Mouse (Mus musculus): Measurements from ENCODE around the gene Ctbp2. TPM values are rescaled to one million over a fixed set of nuclear protein-coding genes. Genes with fewer than 3 reads are reported as not detected.

Gene Ctbp2
- polyA plus RNA-seq, 1 experiment from 2014 or later = 50.5 TPM

DNA sequence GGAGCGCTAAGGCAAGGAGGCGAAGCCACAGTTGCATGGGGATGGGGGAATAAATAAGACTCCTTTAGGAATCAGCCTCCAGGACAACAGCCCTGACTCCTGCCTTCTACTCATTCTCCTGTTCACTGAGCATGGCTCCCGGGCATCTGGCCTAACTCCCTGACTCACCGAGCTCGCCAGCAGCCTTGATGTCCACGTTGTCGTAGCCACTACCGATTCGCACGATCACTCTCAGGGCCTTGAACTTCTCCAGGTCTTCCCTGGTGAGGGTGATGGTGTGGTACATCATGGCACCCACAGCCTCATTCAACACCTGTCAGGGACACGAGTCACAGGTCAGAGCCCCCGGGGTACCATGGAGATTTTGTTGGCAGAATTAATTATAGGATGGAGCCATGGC lies 125.5 kb downstream of the Ctbp2 start:
- no peak overlapping the region for H3K27ac ChIP-seq (replicated peaks)
- WGBS = 93% methylated on average over 12 of the region's 12 CpGs

GRCm38 (mm10) chr7:132996391-132996790 lies 127.8 kb downstream of the Ctbp2 start:
- Histone ChIP-seq H3K4me1 (peaks cover 13% of the 10 kb centered on the region), H3K9me3 (replicated peaks) (no peaks in the 10 kb centered on the region), H3K9ac (replicated peaks) (no peak overlapping the region), H3K4me3 (replicated peaks) (no peak overlapping the region), H3K27ac (replicated peaks) (no peak overlapping the region), H3K4me2 (no peak overlapping the region), H3K27me3 (replicated peaks) (no peaks in the 10 kb centered on the region), H3K36me3 (peaks cover 38% of the 10 kb centered on the region)
- ATAC-seq (ENCODE audit: low FRiP score) = no peak
- WGBS = 93% methylated on average over 5 of the region's 5 CpGs

More for the DNA sequence above, 125.5 kb downstream of the Ctbp2 start:
- ATAC-seq (ENCODE audit: low FRiP score) = no peak
- Histone ChIP-seq H3K36me3 (peaks cover 30% of the 10 kb centered on the region), H3K4me2 (no peak overlapping the region), H3K4me1 (peaks cover 18% of the 10 kb centered on the region), H3K9ac (replicated peaks) (no peak overlapping the region), H3K4me3 (replicated peaks) (no peak overlapping the region), H3K9me3 (replicated peaks) (no peaks in the 10 kb centered on the region), H3K27me3 (replicated peaks) (no peaks in the 10 kb centered on the region)

DNA sequence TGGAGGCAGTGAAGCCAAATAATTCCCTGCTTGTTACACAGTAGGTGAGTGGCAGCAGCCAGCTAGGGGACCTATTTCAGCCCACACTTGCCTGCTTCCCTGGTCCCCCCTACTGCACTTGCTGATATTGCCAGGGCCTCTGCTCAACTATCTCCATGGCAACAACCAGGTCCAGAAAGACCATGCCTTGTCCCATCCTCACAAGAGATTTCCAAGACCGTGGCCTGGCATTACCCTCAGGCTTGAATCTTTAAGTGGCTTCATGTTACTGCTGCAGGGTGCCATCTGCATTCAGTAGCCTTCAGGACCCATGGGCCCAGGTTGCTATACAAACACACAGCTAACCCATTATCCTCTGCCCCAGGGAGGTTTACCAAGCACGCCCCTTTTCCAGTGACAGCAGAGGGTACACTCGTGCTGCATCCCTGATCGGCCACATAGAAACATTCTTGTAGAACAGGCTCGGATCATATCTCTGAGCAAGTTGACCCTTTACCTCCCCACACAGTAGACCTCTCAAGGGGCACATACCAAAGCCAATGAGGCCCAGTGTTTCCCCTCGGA lies 129.4 kb downstream of the Ctbp2 start:
- WGBS = 49% methylated on average over 6 of the region's 6 CpGs
- peaks cover 52% of the 10 kb centered on the region for H3K36me3 ChIP-seq
- no peak overlapping the region for H3K4me3 ChIP-seq (replicated peaks)
- ATAC-seq (ENCODE audit: low FRiP score) = no peak
- H3K27me3 ChIP-seq (replicated peaks) = no peaks in the 10 kb centered on the region
- H3K27ac ChIP-seq (replicated peaks) = no peak overlapping the region
- no peak overlapping the region for H3K9ac ChIP-seq (replicated peaks)
- peaks cover 13% of the 10 kb centered on the region for H3K4me1 ChIP-seq
- H3K4me2 ChIP-seq = no peak overlapping the region
- H3K9me3 ChIP-seq (replicated peaks) = no peaks in the 10 kb centered on the region

DNA sequence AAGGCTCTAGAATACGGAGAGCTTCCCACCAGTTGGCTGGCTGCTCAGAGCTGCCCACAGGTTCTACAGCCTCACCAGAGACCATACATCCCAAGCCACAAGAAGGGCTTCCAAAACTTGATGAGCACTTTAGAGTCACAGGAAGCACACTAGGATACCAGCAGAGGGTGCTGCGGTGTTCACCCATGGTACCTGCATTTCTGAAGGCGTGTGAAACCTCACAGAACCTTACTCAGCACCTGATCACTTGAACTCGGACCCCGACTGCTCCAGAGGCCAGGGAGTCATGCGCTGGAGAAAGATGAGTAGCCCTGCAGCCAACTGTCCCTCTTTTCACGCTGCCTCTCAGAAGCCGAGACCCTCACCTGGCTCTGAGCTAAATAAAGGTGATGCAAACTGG lies 130.0 kb downstream of the Ctbp2 start:
- no peak for ATAC-seq (ENCODE audit: low FRiP score)
- no peak overlapping the region for H3K9ac ChIP-seq (replicated peaks)
- no peaks in the 10 kb centered on the region for H3K27me3 ChIP-seq (replicated peaks)
- H3K4me2 ChIP-seq = no peak overlapping the region
- WGBS = 89% methylated on average over 8 of the region's 8 CpGs
- H3K9me3 ChIP-seq (replicated peaks) = no peaks in the 10 kb centered on the region
- no peak overlapping the region for H3K27ac ChIP-seq (replicated peaks)
- no peak overlapping the region for H3K4me3 ChIP-seq (replicated peaks)
- H3K36me3 ChIP-seq = peaks cover 57% of the 10 kb centered on the region
- peaks cover 13% of the 10 kb centered on the region for H3K4me1 ChIP-seq

GRCm38 (mm10) chr7:132992967-132993615 lies 131.1 kb downstream of the Ctbp2 start:
- H3K36me3 ChIP-seq = peaks cover 59% of the 10 kb centered on the region
- no peaks in the 10 kb centered on the region for H3K27me3 ChIP-seq (replicated peaks)
- H3K4me2 ChIP-seq = no peak overlapping the region
- no peaks in the 10 kb centered on the region for H3K9me3 ChIP-seq (replicated peaks)
- ATAC-seq (ENCODE audit: low FRiP score) = no peak
- H3K27ac ChIP-seq (replicated peaks) = no peak overlapping the region
- 92% methylated on average over 9 of the region's 9 CpGs for WGBS
- no peak overlapping the region for H3K9ac ChIP-seq (replicated peaks)
- H3K4me1 ChIP-seq = peaks cover 13% of the 10 kb centered on the region
- no peak overlapping the region for H3K4me3 ChIP-seq (replicated peaks)

DNA sequence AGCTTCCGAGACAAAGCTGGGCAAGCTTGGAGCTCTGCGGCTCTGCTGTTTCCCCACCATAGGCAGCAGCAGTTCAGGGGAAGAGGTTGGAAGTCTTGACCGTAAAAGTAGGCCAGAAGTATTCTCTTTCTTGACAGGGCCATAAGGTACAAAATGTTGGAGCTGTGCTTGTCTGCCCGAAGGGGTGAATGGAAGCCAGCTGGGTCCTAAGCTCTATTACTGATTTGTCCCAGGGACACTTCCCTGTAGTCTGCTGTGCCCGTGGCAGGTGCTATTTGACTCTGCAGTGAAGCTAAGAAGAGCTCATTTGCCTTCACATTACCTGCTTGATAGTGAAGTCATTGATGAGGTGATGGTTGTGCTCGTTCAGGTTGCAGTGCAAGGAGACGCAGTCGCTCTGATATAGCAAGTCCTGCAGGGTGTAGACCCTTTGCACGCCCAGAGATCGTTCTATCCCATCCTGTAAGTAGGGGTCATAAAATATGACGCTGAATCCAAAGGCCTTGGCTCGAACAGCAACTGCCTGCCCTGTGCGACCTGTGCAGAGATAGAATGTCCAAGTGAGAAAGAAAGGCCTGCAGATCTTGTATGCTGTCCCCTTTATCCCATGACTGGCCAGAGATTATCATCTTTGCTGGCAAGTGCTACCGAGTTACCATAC lies 132.8 kb downstream of the Ctbp2 start:
- ATAC-seq (ENCODE audit: low FRiP score) = no peak
- no peak overlapping the region for H3K9ac ChIP-seq (replicated peaks)
- H3K4me2 ChIP-seq = no peak overlapping the region
- H3K27ac ChIP-seq (replicated peaks) = no peak overlapping the region
- 89% methylated on average over 14 of the region's 14 CpGs for WGBS
- H3K36me3 ChIP-seq = peaks cover 51% of the 10 kb centered on the region
- H3K9me3 ChIP-seq (replicated peaks) = no peaks in the 10 kb centered on the region
- H3K27me3 ChIP-seq (replicated peaks) = no peaks in the 10 kb centered on the region
- no peak overlapping the region for H3K4me3 ChIP-seq (replicated peaks)
- H3K4me1 ChIP-seq = peaks cover 13% of the 10 kb centered on the region

- Histone ChIP-seq H3K9ac (replicated peaks) (no peak overlapping the region), H3K27me3 (replicated peaks) (no peaks in the 10 kb centered on the region), H3K4me2 (no peak overlapping the region), H3K4me3 (replicated peaks) (no peak overlapping the region), H3K27ac (replicated peaks) (no peak overlapping the region), H3K9me3 (replicated peaks) (no peaks in the 10 kb centered on the region), H3K36me3 (peaks cover 52% of the 10 kb centered on the region), H3K4me1 (peaks cover 9% of the 10 kb centered on the region)
- no peak for ATAC-seq (ENCODE audit: low FRiP score)
- WGBS = 92% methylated on average over 5 of the region's 5 CpGs
These were observed 134.3 kb downstream of the Ctbp2 start for GRCm38 (mm10) chr7:132989839-132990238.

- no peak overlapping the region for H3K4me3 ChIP-seq (replicated peaks)
- no peak for ATAC-seq (ENCODE audit: low FRiP score)
- H3K27me3 ChIP-seq (replicated peaks) = no peaks in the 10 kb centered on the region
- H3K27ac ChIP-seq (replicated peaks) = no peak overlapping the region
- WGBS = 44% methylated on average over 3 of the region's 3 CpGs
- H3K36me3 ChIP-seq = peaks cover 34% of the 10 kb centered on the region
- H3K4me2 ChIP-seq = no peak overlapping the region
- no peaks in the 10 kb centered on the region for H3K9me3 ChIP-seq (replicated peaks)
- no peak overlapping the region for H3K9ac ChIP-seq (replicated peaks)
- no peaks in the 10 kb centered on the region for H3K4me1 ChIP-seq
These were observed 141.5 kb downstream of the Ctbp2 start for GRCm38 (mm10) chr7:132982639-132983038.

- Histone ChIP-seq H3K9me3 (replicated peaks) (no peaks in the 10 kb centered on the region), H3K27me3 (replicated peaks) (no peaks in the 10 kb centered on the region), H3K4me2 (no peak overlapping the region), H3K27ac (replicated peaks) (no peak overlapping the region), H3K36me3 (peaks cover 23% of the 10 kb centered on the region), H3K4me3 (replicated peaks) (no peak overlapping the region), H3K4me1 (0 out of 2 replicates have a peak, but pooled peaks cover 2% of the 10 kb centered on the region), H3K9ac (replicated peaks) (no peak overlapping the region)
- no peak for ATAC-seq (ENCODE audit: low FRiP score)
- 96% methylated on average over 2 of the region's 2 CpGs for WGBS
These were observed 146.2 kb downstream of the Ctbp2 start for GRCm38 (mm10) chr7:132977981-132978380.

GRCm38 (mm10) chr7:132976079-132976478 lies 148.1 kb downstream of the Ctbp2 start:
- Histone ChIP-seq H3K9me3 (replicated peaks) (no peaks in the 10 kb centered on the region), H3K27me3 (replicated peaks) (no peaks in the 10 kb centered on the region), H3K4me1 (0 out of 2 replicates have a peak, but pooled peaks cover 2% of the 10 kb centered on the region), H3K27ac (replicated peaks) (no peak overlapping the region), H3K36me3 (peaks cover 11% of the 10 kb centered on the region; the same call in 1 of the 2 replicates), H3K4me2 (no peak overlapping the region), H3K9ac (replicated peaks) (no peak overlapping the region), H3K4me3 (replicated peaks) (no peak overlapping the region)
- 48% methylated on average over 2 of the region's 2 CpGs for WGBS
- ATAC-seq (ENCODE audit: low FRiP score) = no peak

GRCm38 (mm10) chr7:132972079-132972478 lies 152.1 kb downstream of the Ctbp2 start:
- no peak for ATAC-seq (ENCODE audit: low FRiP score)
- Histone ChIP-seq H3K27me3 (replicated peaks) (no peaks in the 10 kb centered on the region), H3K36me3 (peaks cover 11% of the 10 kb centered on the region; the same call in 1 of the 2 replicates), H3K4me2 (no peak overlapping the region), H3K9ac (replicated peaks) (no peak overlapping the region), H3K4me1 (0 out of 2 replicates have a peak, but pooled peaks cover 2% of the 10 kb centered on the region), H3K4me3 (replicated peaks) (no peak overlapping the region), H3K27ac (replicated peaks) (no peak overlapping the region), H3K9me3 (replicated peaks) (no peaks in the 10 kb centered on the region)
- 89% methylated on average over 2 of the region's 2 CpGs for WGBS

- Histone ChIP-seq H3K9ac (replicated peaks) (no peak overlapping the region), H3K4me1 (no peaks in the 10 kb centered on the region), H3K27me3 (replicated peaks) (no peaks in the 10 kb centered on the region), H3K4me3 (replicated peaks) (no peak overlapping the region), H3K9me3 (replicated peaks) (no peaks in the 10 kb centered on the region), H3K4me2 (no peak overlapping the region), H3K27ac (replicated peaks) (no peak overlapping the region), H3K36me3 (no peaks in the 10 kb centered on the region; the same call in 1 of the 2 replicates)
- WGBS = 88% methylated on average over 2 of the region's 2 CpGs
- ATAC-seq (ENCODE audit: low FRiP score) = no peak
These were observed 158.4 kb downstream of the Ctbp2 start for GRCm38 (mm10) chr7:132965707-132966106.
